Mouse (Mus musculus): ENCODE data around the gene Crbn. TPM values are rescaled to one million over a fixed set of nuclear protein-coding genes. Genes with fewer than 3 reads are reported as not detected.

Crbn gene
- 35.6 and 36.0 TPM in 2 replicates for polyA plus RNA-seq (2015; fragmentation: Nextera tagmentation; extraction: Ambion mirVana)

GRCm38 (mm10) chr6:106799333-106800226, at the start of gene Crbn:
Gene Crbn (minus strand): TSS chr6:106800077.
- Histone ChIP-seq H3K36me3 (ENCODE audit: insufficient read depth, low read length) (peaks cover 3% of the 10 kb centered on the region; the same call in 1 of the 2 replicates), H3K27me3 (replicated peaks; ENCODE audit: insufficient read depth, low read length) (no peaks in the 10 kb centered on the region), H3K4me1 (ENCODE audit: insufficient read depth, low read depth, low read length) (peaks cover 7% of the 10 kb centered on the region; the same call in 1 of the 2 replicates), H3K4me3 (ENCODE audit: low read depth, low read length) (peak within 1 kb of the TSS; percentile 84), H3K9ac (replicated peaks; ENCODE audit: low read depth) (peak within 1 kb of the TSS; percentile 83), H3K4me2 (replicated peaks; ENCODE audit: low read depth, low read length) (peak within 1 kb of the TSS; percentile 78), H3K27ac (ENCODE audit: low read length) (peak within 1 kb of the TSS; percentile 16; the same call in 1 of the 2 replicates), H3K9me3 (ENCODE audit: low read length) (no peaks in the 10 kb centered on the region)
- DNase-seq (ENCODE audit: low spot score) (peak; percentile 93), ATAC-seq (peak; percentile 98)
- peak; percentile 99 for TF ChIP-seq CTCF (IDR thresholded peaks at IDR 0.05)
- no peak for TF ChIP-seq EP300 (IDR thresholded peaks at IDR 0.05)
- 2% methylated on average over 54 of the region's 57 CpGs for WGBS

GRCm38 (mm10) chr6:106840181-106840580, 40.3 kb upstream of the Crbn start:
- 58% methylated on average over 1 of the region's 1 CpGs for WGBS

GRCm38 (mm10) chr6:106838053-106838452, 38.2 kb upstream of the Crbn start:
- 78% methylated on average over 3 of the region's 3 CpGs for WGBS
- H3K27ac ChIP-seq (ENCODE audit: low read length), result no peak overlapping the region
- no peak overlapping the region for H3K9ac ChIP-seq (replicated peaks; ENCODE audit: low read depth)
- no peak for ATAC-seq
- H3K27me3 ChIP-seq (replicated peaks; ENCODE audit: insufficient read depth, low read length), result no peaks in the 10 kb centered on the region
- TF ChIP-seq EP300 (IDR thresholded peaks at IDR 0.05) (no peak), CTCF (IDR thresholded peaks at IDR 0.05) (no peak)
- H3K36me3 ChIP-seq (ENCODE audit: insufficient read depth, low read length), result no peaks in the 10 kb centered on the region
- no peak overlapping the region for H3K4me2 ChIP-seq (replicated peaks; ENCODE audit: low read depth, low read length)
- H3K9me3 ChIP-seq (ENCODE audit: low read length), result no peaks in the 10 kb centered on the region
- DNase-seq (ENCODE audit: low spot score), result no peak
- no peaks in the 10 kb centered on the region for H3K4me1 ChIP-seq (ENCODE audit: insufficient read depth, low read depth, low read length)
- no peak overlapping the region for H3K4me3 ChIP-seq (ENCODE audit: low read depth, low read length)

More at GRCm38 (mm10) chr6:106840181-106840580, 40.3 kb upstream of the Crbn start:
- no peak overlapping the region for H3K9ac ChIP-seq (replicated peaks; ENCODE audit: low read depth)
- H3K4me3 ChIP-seq (ENCODE audit: low read depth, low read length), result no peak overlapping the region
- DNase-seq (ENCODE audit: low spot score) (no peak), ATAC-seq (no peak)
- H3K36me3 ChIP-seq (ENCODE audit: insufficient read depth, low read length), result no peaks in the 10 kb centered on the region
- TF ChIP-seq CTCF (IDR thresholded peaks at IDR 0.05) (no peak), EP300 (IDR thresholded peaks at IDR 0.05) (no peak)
- no peaks in the 10 kb centered on the region for H3K27me3 ChIP-seq (replicated peaks; ENCODE audit: insufficient read depth, low read length)
- H3K4me2 ChIP-seq (replicated peaks; ENCODE audit: low read depth, low read length), result no peak overlapping the region
- H3K9me3 ChIP-seq (ENCODE audit: low read length), result no peaks in the 10 kb centered on the region
- no peaks in the 10 kb centered on the region for H3K4me1 ChIP-seq (ENCODE audit: insufficient read depth, low read depth, low read length)
- no peak overlapping the region for H3K27ac ChIP-seq (ENCODE audit: low read length)

GRCm38 (mm10) chr6:106835316-106835715, 35.4 kb upstream of the Crbn start:
- Histone ChIP-seq H3K9ac (replicated peaks; ENCODE audit: low read depth) (no peak overlapping the region), H3K36me3 (ENCODE audit: insufficient read depth, low read length) (no peaks in the 10 kb centered on the region), H3K27ac (ENCODE audit: low read length) (no peak overlapping the region), H3K4me2 (replicated peaks; ENCODE audit: low read depth, low read length) (no peak overlapping the region), H3K9me3 (ENCODE audit: low read length) (no peaks in the 10 kb centered on the region), H3K27me3 (replicated peaks; ENCODE audit: insufficient read depth, low read length) (no peaks in the 10 kb centered on the region), H3K4me3 (ENCODE audit: low read depth, low read length) (no peak overlapping the region), H3K4me1 (ENCODE audit: insufficient read depth, low read depth, low read length) (no peaks in the 10 kb centered on the region)
- TF ChIP-seq EP300 (IDR thresholded peaks at IDR 0.05), result no peak
- no peak for TF ChIP-seq CTCF (IDR thresholded peaks at IDR 0.05)
- WGBS, result 47% methylated on average over 2 of the region's 2 CpGs
- DNase-seq (ENCODE audit: low spot score) (no peak), ATAC-seq (no peak)

GRCm38 (mm10) chr6:106822329-106822728, 22.5 kb upstream of the Crbn start:
- TF ChIP-seq CTCF (IDR thresholded peaks at IDR 0.05) (peak; percentile 30), EP300 (IDR thresholded peaks at IDR 0.05) (no peak)
- WGBS, result 47% methylated on average over 1 of the region's 1 CpGs
- ATAC-seq, result no peak
- H3K4me1 ChIP-seq (ENCODE audit: insufficient read depth, low read depth, low read length), result no peaks in the 10 kb centered on the region
- no peak overlapping the region for H3K4me2 ChIP-seq (replicated peaks; ENCODE audit: low read depth, low read length)
- H3K27ac ChIP-seq (ENCODE audit: low read length), result no peak overlapping the region
- no peak overlapping the region for H3K9ac ChIP-seq (replicated peaks; ENCODE audit: low read depth)
- no peak for DNase-seq (ENCODE audit: low spot score)
- H3K27me3 ChIP-seq (replicated peaks; ENCODE audit: insufficient read depth, low read length), result no peaks in the 10 kb centered on the region
- no peaks in the 10 kb centered on the region for H3K36me3 ChIP-seq (ENCODE audit: insufficient read depth, low read length)
- H3K4me3 ChIP-seq (ENCODE audit: low read depth, low read length), result no peak overlapping the region
- no peaks in the 10 kb centered on the region for H3K9me3 ChIP-seq (ENCODE audit: low read length)

GRCm38 (mm10) chr6:106820566-106820965, 20.7 kb upstream of the Crbn start:
- DNase-seq (ENCODE audit: low spot score) (no peak), ATAC-seq (no peak)
- Histone ChIP-seq H3K4me3 (ENCODE audit: low read depth, low read length) (no peak overlapping the region), H3K27ac (ENCODE audit: low read length) (no peak overlapping the region), H3K4me2 (replicated peaks; ENCODE audit: low read depth, low read length) (no peak overlapping the region), H3K4me1 (ENCODE audit: insufficient read depth, low read depth, low read length) (no peaks in the 10 kb centered on the region), H3K9ac (replicated peaks; ENCODE audit: low read depth) (no peak overlapping the region), H3K36me3 (ENCODE audit: insufficient read depth, low read length) (no peaks in the 10 kb centered on the region), H3K9me3 (ENCODE audit: low read length) (no peaks in the 10 kb centered on the region), H3K27me3 (replicated peaks; ENCODE audit: insufficient read depth, low read length) (no peaks in the 10 kb centered on the region)
- TF ChIP-seq EP300 (IDR thresholded peaks at IDR 0.05) (no peak), CTCF (IDR thresholded peaks at IDR 0.05) (no peak)

All from lung, postnatal 0 days (tissue).